Mouse (Mus musculus): ENCODE data around the gene Mia. TPM values are rescaled to one million over a fixed set of nuclear protein-coding genes. Genes with fewer than 3 reads are reported as not detected.

Gene Mia
- polyA plus RNA-seq, 2 experiments from 2014 or later = 0.52 TPM; not detected in 1

DNA sequence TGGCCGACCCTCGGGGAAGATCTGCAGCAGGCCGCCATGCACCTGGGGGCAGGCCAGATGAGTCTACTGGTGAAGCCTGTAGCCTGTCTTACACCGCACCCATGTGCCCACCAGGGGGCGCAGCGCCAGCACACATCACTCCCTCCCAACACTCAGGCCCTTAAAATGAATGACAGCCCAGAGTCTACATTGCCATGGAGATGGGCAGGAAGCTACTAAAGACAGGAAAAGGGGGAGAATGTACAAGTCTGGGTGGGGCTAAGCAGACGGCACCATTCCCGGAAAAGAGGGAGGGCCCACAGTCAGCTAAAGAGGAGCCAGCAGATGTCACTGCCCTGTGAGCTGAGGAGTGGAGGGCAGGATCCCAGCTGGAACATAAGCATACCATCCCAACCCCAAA, 21.1 kb downstream of the Mia start:
- ATAC-seq = peak; percentile 94

DNA sequence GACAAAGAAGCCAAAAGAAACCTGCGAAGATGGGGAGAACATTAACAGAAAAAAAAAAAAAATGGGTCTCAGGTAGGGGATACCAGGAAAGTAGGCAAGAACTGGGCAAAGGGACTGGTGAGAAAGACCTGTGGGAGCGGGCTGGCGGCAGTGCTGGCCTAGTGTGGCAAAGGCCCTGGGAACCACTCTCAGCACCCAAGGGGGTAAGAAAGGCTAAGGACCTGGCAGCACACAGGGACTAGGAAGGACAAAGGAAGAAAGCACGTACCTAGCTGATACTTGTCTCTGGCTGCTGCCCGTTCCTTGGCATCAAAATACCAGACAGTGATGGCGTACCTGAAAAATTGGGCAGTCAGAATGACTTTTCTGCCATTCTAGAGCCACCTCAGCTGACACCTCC, 21.7 kb downstream of the Mia start:
- ATAC-seq = no peak

DNA sequence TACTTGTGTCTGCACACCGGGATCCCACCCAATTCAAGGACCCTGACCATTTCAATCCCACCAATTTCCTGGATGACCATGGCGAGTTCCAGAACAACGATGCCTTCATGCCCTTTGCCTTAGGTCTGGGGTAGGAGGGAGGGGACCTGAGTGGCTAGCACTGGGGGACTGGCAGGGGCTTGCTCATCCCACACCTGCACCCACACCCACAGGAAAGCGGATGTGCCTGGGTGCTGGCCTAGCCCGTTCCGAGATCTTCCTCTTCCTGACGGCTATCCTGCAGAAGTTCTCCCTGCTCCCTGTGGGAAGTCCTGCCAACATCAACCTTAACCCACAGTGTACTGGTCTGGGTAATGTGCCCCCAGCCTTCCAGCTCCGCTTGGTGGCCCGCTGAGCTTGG, 22.8 kb downstream of the Mia start:
- ATAC-seq = no peak

DNA sequence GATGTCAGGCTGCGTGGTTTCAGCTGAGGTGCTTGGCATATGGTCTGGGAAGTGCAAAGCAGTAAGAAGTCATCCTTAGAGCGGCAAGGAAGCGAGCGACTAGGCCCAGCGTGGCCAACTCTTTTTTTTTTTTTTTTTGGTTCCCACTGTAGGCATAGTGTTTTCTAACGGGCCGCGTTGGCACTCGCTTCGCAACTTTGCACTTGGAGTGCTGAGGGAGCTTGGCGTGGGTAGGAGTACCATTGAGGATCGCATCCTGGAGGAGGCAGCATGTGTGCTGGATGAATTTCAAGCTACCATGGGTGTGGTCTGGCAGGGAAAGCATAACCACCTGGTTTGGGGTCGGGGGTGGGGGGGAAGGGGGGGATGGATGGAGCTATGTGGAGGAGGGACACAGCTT, 25.0 kb downstream of the Mia start:
- no peak for ATAC-seq

DNA sequence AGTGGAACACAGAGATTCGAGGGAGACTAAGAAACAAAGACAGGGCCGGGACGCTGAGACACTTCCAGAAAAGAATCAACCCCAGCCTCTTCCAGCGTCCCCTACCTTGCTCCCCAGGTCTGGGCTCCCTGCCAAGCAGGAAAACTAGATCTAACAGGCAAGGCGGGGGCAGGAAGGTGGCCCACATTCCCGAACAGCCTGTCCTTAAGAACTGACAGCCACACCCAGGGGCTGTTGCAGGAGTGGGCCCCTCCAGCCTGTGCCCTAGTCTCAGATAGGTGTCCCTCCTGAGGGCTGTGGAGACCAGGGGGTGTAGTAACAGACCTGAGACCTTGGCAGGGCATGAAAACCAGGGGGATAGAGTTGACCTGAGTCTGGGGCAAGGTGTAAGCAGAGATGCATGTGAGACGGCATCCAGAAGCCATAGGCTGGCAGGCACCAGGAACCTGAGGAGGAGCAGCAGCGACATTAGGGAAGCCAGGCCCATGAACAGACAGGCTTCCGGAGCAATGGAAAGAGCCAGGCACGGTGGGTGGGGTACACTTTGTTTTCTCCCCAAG, 27.7 kb downstream of the Mia start, which contains the start of gene Cyp2t4:
TSS of gene Cyp2t4 (plus strand) at position 510 of the 560 bp plus-strand sequence.
- ATAC-seq = no peak

DNA sequence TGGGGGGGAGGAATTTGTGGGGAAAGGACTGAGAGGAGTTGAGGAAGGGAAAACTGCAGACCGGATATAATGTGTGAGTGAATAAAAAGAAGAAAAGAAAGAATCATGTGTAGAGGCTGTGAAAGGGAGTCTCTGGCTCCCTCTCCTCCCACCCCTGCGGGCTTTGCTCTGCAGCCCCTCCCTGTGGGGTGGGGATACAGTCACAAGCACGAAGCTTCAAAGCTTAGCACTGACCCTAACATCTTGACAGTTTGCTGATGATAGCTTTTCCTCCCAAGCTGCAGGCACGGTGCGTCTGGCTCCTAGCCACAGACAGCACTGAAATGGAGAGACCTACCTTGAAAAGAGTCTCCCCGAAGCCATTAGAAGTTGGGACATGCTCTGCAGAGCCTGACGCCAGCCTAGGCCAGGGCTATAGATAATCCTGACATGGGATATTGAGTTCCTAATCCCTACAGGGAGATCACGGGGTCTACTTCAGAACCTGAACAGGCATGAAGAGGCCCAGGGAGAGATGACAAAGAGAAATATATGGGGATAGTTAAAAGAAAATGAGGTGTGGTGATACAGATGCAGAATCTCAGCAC, 44.5 kb downstream of the Mia start:
- no peak for ATAC-seq

DNA sequence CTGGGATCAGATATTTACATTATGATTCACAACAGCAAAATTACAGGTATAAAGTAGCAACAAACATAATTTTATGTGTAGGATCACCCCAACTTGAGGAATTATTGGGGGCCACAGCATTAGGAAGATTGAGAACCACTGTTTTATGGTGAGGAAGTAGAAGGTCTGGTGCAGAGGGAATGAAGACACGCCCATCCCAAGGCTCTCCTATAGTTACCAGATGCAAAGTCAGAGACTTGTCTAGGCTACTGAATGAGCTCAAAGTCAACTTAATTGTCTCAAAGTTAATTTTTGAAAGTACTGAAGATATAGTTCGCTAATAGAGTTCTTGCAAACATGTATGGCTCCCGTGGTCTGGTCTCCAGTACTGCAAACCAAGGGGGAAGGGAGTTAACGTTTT, 47.2 kb downstream of the Mia start:
- no peak for ATAC-seq

DNA sequence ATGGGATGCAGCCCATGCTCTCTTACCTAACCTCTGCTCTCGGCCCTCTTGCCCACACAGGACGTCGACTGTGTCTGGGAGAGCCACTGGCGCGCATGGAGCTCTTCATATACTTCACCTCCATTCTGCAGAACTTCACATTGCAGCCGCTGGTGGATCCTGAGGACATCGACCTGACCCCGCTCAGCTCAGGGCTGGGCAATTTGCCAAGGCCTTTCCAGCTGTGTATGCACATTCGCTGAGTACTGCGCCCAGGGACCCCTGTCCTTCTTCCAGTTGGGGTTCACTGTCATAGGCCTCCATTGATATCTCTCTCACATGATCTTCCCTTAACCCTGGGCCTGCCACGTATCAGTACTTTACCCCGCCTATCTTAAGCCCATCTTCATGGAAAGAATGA, 47.8 kb downstream of the Mia start:
- no peak for ATAC-seq

DNA sequence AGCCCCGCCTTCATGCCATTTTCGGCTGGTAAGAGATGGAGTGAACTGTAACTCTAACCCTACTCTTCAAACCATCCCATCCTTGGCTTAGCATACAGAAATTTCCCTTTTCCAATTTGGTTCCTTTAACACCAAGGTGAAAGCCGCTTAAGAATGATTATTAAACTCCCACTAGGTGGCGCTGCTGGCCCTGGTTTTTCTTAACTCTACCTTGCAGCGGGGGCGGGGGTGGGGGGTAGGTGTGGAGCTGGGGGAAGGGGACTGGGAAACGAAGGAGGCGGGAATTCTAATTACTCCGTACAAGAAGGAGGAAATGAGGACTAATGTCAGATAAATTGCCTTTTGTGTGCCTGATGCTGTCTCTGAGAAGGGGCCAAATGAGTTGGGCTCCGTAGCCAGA, 48.4 kb downstream of the Mia start:
- ATAC-seq = no peak

DNA sequence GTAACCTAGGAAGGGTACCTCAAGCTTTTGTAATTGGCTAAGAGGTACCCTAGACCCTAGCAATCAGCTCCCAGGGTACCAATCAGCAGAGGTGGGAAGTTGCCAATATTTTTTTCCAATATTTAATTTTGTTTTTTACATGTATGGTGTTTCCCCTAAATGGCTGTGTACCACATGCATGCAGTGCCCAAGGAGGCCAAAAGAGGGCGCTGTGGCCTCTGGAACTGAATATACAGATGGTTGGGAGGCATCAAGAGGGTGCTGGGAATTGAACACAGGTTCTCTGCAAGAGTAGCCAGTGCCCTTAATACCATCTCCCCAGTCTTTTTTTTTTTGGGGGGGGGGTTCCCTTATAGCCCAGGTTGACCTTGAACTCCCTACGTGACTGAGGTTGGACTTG, 49.6 kb downstream of the Mia start:
- ATAC-seq = no peak

DNA sequence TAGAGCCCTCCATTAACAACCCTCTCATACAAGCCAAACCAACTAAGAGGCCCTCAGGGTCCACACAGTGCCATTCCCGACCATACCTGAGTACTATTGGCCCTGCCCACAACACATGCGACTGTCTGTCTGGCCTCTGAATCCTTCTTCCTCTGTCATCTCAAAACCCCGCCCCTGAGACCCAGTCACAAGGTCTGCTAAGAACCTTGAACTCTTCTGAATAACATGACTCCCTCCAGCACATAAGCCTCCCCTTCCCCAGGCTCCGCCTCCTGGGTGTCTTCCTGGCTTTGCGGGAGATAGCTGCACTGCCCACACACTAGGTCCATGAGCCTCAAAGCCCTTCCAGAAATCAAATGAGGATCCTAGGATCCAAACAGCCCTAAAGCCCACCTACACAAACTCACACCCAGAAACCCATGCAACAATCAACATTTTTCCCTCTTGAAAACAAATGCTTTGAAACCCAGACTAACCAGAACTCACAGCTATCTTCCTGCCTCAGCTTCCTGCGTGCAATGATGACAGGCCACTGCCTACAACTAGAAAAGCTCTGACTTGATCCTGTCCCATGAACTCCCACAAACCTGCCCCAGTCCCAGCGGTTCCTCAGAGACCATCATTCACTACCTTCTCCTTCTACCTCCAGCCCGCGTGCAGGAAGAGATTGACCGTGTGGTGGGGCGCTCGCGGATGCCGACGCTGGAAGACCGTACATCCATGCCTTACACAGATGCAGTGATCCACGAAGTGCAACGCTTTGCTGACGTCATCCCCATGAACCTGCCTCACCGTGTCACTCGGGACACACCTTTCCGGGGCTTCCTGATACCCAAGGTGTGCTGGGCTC, 50.2 kb downstream of the Mia start:
- ATAC-seq = no peak

DNA sequence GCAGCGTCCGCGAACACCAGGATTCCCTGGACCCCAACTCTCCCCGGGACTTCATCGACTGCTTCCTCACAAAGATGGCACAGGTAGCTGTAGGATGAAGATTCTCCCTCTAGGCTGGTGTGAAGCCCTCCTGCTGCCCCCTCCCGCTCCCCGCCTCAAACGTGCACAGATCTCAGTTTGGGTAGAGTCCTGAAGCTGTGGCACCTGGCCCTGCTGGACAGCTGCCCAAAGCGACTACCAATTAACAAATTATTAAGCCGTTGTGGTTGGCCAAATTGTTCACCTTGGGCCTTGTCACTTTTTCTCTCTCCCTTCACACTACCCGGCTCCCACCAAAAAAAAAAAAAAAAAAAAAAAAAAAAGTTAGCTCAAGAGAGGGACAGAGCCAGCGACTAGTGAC, 51.1 kb downstream of the Mia start:
- no peak for ATAC-seq

Other genes starting within 250 kb of the Mia start
- gene Cyp2a22, start 241.8 kb downstream of the Mia start, polyA plus RNA-seq (2017; shearing (Covaris generic)) = not detected
- not detected for gene Cyp2a12, start 152.1 kb downstream of the Mia start, polyA plus RNA-seq (2017; shearing (Covaris generic))
- gene Cyp2f2, start 61.2 kb downstream of the Mia start, polyA plus RNA-seq (2017; shearing (Covaris generic)) = not detected
- under 1 TPM in 1 of 2 experiments, not detected in 1; 0.78 TPM for gene Cyp2t4, start 27.4 kb downstream of the Mia start, polyA plus RNA-seq (2017; shearing (Covaris generic))
- gene Egln2, start 14.4 kb downstream of the Mia start, polyA plus RNA-seq (2017; shearing (Covaris generic)) = 10 to 100 TPM; 16.8 to 16.9 TPM
- 100 to 1,000 TPM; 118 to 144 TPM for gene Rab4b, start 2.3 kb downstream of the Mia start, polyA plus RNA-seq (2017; shearing (Covaris generic))
- gene Gm21983, start 71 bp downstream of the Mia start, polyA plus RNA-seq (2017; shearing (Covaris generic)) = not detected
- 1 to 10 TPM; 3.8 to 6.0 TPM for gene BC024978, start 14.6 kb upstream of the Mia start, polyA plus RNA-seq (2017; shearing (Covaris generic))
- 10 to 100 TPM; 60.9 to 76.3 TPM for gene Snrpa, start 15.1 kb upstream of the Mia start, polyA plus RNA-seq (2017; shearing (Covaris generic))
- gene Itpkc, start 47.5 kb upstream of the Mia start, polyA plus RNA-seq (2017; shearing (Covaris generic)) = 1 to 10 TPM; 1.9 to 2.5 TPM
- gene Coq8b, start 51.9 kb upstream of the Mia start, polyA plus RNA-seq (2017; shearing (Covaris generic)) = 10 to 100 TPM in 1 of 2 experiments, 1 to 10 TPM in 1; 8.7 to 10.8 TPM
- gene Numbl, start 77.3 kb upstream of the Mia start, polyA plus RNA-seq (2017; shearing (Covaris generic)) = under 1 TPM; 0.11 to 0.25 TPM
- gene Ltbp4, start 156.5 kb upstream of the Mia start, polyA plus RNA-seq (2017; shearing (Covaris generic)) = 1 to 10 TPM in 1 of 2 experiments, under 1 TPM in 1; 0.77 to 2.0 TPM
- 10 to 100 TPM; 49.2 to 76.0 TPM for gene Shkbp1, start 174.9 kb upstream of the Mia start, polyA plus RNA-seq (2017; shearing (Covaris generic))
- not detected for gene Gm20479, start 176.3 kb upstream of the Mia start, polyA plus RNA-seq (2017; shearing (Covaris generic))